Mouse (Mus musculus): ENCODE measurements around the gene Gm15557. TPM values are rescaled to one million over a fixed set of nuclear protein-coding genes. Genes with fewer than 3 reads are reported as not detected.
A peak's percentile ranks its signal among the peaks of the same experiment; 100 is the strongest.

Gm15557 gene
- polyA plus RNA-seq, 1 experiment = not detected

DNA sequence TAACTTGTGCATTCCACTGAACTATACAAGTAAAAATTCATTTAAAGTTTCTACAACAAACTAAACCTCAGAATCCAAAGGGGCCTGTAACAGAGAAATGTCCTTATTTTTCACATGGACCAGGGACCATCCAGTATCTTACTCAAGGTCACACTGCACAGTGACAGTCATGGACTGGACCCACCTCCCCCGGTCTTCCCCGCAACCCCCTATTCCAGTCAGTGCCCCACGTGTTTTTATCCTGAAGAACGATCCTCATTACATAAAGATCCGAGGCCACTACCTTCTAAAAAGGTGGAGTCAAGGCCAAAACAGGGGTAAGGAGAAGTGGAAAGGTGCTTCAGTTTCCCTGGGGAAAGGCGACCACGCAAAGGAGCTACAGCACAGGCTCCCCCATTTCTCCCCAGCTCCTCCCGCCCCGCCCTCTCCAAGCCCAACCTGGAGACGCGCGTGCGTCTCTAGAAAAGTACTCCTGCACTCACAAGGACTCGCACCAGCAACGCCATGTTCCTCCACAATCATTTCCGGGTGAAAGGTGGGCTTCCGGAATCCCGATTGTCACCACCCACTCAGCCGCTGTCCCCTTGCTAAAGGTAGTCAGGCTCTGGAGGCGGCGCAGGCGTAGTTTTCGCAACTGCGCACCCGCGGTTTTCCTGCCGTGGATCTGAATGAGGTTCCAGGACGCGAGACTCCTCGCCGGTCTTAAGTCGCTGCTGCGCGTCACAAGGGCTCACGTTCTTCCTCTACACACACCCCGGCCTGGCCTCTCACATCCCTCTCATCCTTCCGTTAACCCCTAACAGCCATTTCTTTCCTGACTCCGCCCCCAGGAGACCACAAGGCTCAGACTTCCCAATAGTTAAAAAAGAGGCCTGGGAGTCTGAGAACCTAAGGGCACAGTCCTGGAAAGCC, 10.7 kb upstream of the Gm15557 start, which contains the start of gene Uqcc1:
Uqcc1 (minus strand) TSS at position 780 of the 912 bp plus-strand sequence.
- peak within 1 kb of the TSS; percentile 59 for H3K4me3 ChIP-seq (ENCODE audit: insufficient read depth, low read length)
- peak within 1 kb of the TSS; percentile 61 for H3K27ac ChIP-seq (ENCODE audit: insufficient read depth, low read length)
- TF ChIP-seq POLR2A (IDR thresholded peaks at IDR 0.05; ENCODE audit: low read depth, low read length) (peak; percentile 84), CTCF (IDR thresholded peaks at IDR 0.05; ENCODE audit: borderline replicate concordance, insufficient read depth, low read length) (no peak)
- H3K4me1 ChIP-seq (ENCODE audit: control insufficient read depth, insufficient read depth, low read length) = peaks cover 10% of the 10 kb centered on the region

DNA sequence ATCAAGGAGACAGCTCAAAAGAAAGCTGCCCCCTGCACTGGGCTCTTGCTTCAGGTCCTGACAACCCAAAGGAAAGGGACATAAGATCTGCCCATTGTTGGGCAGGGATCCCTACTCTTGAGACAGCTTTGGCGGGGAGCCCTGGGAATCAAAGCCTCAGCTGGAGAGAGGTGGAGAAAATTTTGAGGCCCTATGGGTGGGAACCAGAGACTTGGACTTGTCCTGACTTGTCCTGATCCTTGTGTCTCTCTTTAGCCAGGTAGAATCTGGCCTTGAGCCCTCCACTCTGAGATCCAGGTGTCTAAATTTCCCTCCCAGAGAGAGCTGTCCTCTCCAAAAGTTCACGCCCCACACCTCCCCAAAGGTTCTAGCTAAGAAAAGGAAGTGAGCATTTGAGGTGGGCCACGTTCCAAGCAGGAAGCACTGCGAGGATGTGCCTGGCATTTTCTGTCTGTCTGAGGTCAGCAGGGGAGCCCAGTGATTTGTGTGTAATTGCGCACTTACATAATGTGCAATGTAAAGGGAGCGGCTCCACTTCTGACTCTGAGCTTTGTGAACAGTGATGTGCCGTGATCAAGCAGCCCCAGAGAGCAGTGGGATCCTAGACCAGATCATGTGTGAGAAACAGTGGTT, 515 bp upstream of the Gm15557 start:
- H3K27ac ChIP-seq (ENCODE audit: insufficient read depth, low read length) = no peak overlapping the region
- H3K4me1 ChIP-seq (ENCODE audit: control insufficient read depth, insufficient read depth, low read length) = no peaks in the 10 kb centered on the region
- H3K4me3 ChIP-seq (ENCODE audit: insufficient read depth, low read length) = no peak overlapping the region
- TF ChIP-seq POLR2A (IDR thresholded peaks at IDR 0.05; ENCODE audit: low read depth, low read length) = no peak
- TF ChIP-seq CTCF (IDR thresholded peaks at IDR 0.05; ENCODE audit: borderline replicate concordance, insufficient read depth, low read length) = no peak

DNA sequence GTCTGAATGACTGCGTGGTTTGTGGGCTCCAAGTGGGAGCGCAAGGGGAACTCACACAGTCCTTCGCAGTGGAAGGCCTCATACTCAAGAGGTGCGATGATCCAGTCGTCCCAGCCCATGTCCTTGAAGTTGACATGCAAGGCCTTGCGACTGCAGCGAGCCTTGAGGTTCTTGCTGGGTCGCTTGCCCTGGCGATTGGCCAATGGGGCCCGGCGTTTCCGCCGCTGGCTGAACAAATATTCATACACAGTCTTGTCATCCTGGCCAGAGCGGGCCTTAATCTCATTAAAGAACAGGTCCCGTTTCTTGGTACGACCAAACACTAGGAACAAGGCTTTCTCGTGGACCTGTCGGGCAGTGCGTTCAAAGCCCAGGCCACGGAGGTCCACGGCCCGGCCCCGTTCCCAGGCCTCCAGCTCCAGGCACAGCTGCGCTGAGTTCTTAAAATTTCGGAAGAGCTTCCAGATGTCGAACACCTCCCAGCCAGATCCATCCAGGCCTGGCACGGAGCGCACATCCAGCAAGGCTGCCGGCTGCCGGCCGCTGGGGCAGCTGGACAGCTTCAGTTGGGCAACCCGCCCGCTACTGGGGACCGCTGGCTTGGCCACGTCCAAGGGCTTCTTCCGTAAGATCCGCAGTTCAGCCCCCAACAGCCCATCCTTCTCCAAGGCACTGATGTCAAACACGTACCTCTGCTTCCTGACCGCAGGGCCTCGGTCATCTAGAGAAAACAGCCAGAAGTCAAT, 1.3 kb downstream of the Gm15557 start:
- no peak overlapping the region for H3K4me3 ChIP-seq (ENCODE audit: insufficient read depth, low read length)
- no peak overlapping the region for H3K27ac ChIP-seq (ENCODE audit: insufficient read depth, low read length)
- TF ChIP-seq POLR2A (IDR thresholded peaks at IDR 0.05; ENCODE audit: low read depth, low read length) (no peak), CTCF (IDR thresholded peaks at IDR 0.05; ENCODE audit: borderline replicate concordance, insufficient read depth, low read length) (no peak)
- no peaks in the 10 kb centered on the region for H3K4me1 ChIP-seq (ENCODE audit: control insufficient read depth, insufficient read depth, low read length)

GRCm38 (mm10) chr2:155943463-155943862, 2.9 kb downstream of the Gm15557 start:
- Histone ChIP-seq H3K27ac (ENCODE audit: insufficient read depth, low read length) (no peak overlapping the region), H3K4me3 (ENCODE audit: insufficient read depth, low read length) (no peak overlapping the region), H3K4me1 (ENCODE audit: control insufficient read depth, insufficient read depth, low read length) (peaks cover 5% of the 10 kb centered on the region; the same call in 1 of the 2 replicates)
- TF ChIP-seq POLR2A (IDR thresholded peaks at IDR 0.05; ENCODE audit: low read depth, low read length) (no peak), CTCF (IDR thresholded peaks at IDR 0.05; ENCODE audit: borderline replicate concordance, insufficient read depth, low read length) (no peak)

- TF ChIP-seq CTCF (IDR thresholded peaks at IDR 0.05; ENCODE audit: borderline replicate concordance, insufficient read depth, low read length) (no peak), POLR2A (IDR thresholded peaks at IDR 0.05; ENCODE audit: low read depth, low read length) (no peak)
- Histone ChIP-seq H3K4me3 (ENCODE audit: insufficient read depth, low read length) (no peak overlapping the region), H3K4me1 (ENCODE audit: control insufficient read depth, insufficient read depth, low read length) (peaks cover 5% of the 10 kb centered on the region; the same call in 1 of the 2 replicates), H3K27ac (ENCODE audit: insufficient read depth, low read length) (no peak overlapping the region)
Observed at GRCm38 (mm10) chr2:155944685-155945084, 4.2 kb downstream of the Gm15557 start.

GRCm38 (mm10) chr2:155945124-155945523, 4.6 kb downstream of the Gm15557 start, which contains the start of gene Gdf5:
Gene Gdf5 (minus strand): TSS chr2:155945367.
- H3K4me1 ChIP-seq (ENCODE audit: control insufficient read depth, insufficient read depth, low read length) = peaks cover 10% of the 10 kb centered on the region
- H3K4me3 ChIP-seq (ENCODE audit: insufficient read depth, low read length) = no peak within 1 kb of the TSS
- TF ChIP-seq POLR2A (IDR thresholded peaks at IDR 0.05; ENCODE audit: low read depth, low read length) (no peak), CTCF (IDR thresholded peaks at IDR 0.05; ENCODE audit: borderline replicate concordance, insufficient read depth, low read length) (no peak)
- no peak within 1 kb of the TSS for H3K27ac ChIP-seq (ENCODE audit: insufficient read depth, low read length)

DNA sequence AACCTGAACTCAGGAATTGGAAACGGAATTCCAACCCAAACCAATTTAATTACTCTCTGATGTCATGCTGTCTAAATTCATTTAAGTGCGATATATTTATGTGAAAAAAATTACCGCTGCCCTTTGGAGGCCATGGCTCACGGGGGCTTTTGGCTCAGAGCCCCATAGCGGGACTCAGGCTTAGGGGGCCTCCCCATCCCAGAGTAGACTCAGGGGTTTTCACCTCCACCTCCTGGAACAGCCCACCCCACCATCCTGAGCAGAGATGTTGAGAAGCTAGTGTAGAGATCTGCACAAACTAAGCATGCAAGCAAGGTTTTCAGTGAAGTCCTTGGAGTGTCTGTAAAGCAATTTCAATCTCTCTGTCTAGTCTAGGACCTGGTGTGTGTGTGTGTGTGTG, 5.1 kb downstream of the Gm15557 start:
- peaks cover 11% of the 10 kb centered on the region for H3K4me1 ChIP-seq (ENCODE audit: control insufficient read depth, insufficient read depth, low read length)

GRCm38 (mm10) chr2:155946069-155946468, 5.5 kb downstream of the Gm15557 start:
- TF ChIP-seq POLR2A (IDR thresholded peaks at IDR 0.05; ENCODE audit: low read depth, low read length) (no peak), CTCF (IDR thresholded peaks at IDR 0.05; ENCODE audit: borderline replicate concordance, insufficient read depth, low read length) (peak; percentile 58)
- Histone ChIP-seq H3K4me3 (ENCODE audit: insufficient read depth, low read length) (no peak overlapping the region), H3K27ac (ENCODE audit: insufficient read depth, low read length) (no peak overlapping the region), H3K4me1 (ENCODE audit: control insufficient read depth, insufficient read depth, low read length) (peaks cover 11% of the 10 kb centered on the region)

More for the DNA sequence above, 5.1 kb downstream of the Gm15557 start:
- Histone ChIP-seq H3K4me3 (ENCODE audit: insufficient read depth, low read length) (no peak overlapping the region), H3K27ac (ENCODE audit: insufficient read depth, low read length) (no peak overlapping the region)
- TF ChIP-seq POLR2A (IDR thresholded peaks at IDR 0.05; ENCODE audit: low read depth, low read length) = no peak
- no peak for TF ChIP-seq CTCF (IDR thresholded peaks at IDR 0.05; ENCODE audit: borderline replicate concordance, insufficient read depth, low read length)

GRCm38 (mm10) chr2:155946499-155946898, 6.0 kb downstream of the Gm15557 start:
- no peak overlapping the region for H3K27ac ChIP-seq (ENCODE audit: insufficient read depth, low read length)
- H3K4me3 ChIP-seq (ENCODE audit: insufficient read depth, low read length) = no peak overlapping the region
- H3K4me1 ChIP-seq (ENCODE audit: control insufficient read depth, insufficient read depth, low read length) = peaks cover 11% of the 10 kb centered on the region
- TF ChIP-seq POLR2A (IDR thresholded peaks at IDR 0.05; ENCODE audit: low read depth, low read length) (no peak), CTCF (IDR thresholded peaks at IDR 0.05; ENCODE audit: borderline replicate concordance, insufficient read depth, low read length) (no peak)

Data from embryonic fibroblast, embryonic 13.5 days (primary cell).